Mouse (Mus musculus) stomach, embryonic 16.5 days (tissue): ENCODE results near the gene Traf3ip1. TPM values are rescaled to one million over a fixed set of nuclear protein-coding genes. Genes with fewer than 3 reads are reported as not detected.

Experiments
- ATAC-seq: fragments of 200-750 bp; cut with Nextera tagmentation; 2 replicates; pipeline ENCODE4 v1.8.0; 2017; ENCODE audit warnings: moderate number of reproducible peaks, moderate TSS enrichment; ENCODE audit not compliant: insufficient read depth, low FRiP score
- H3K27ac ChIP-seq: fragments of 300-500 bp; sonication (generic); 2 replicates; pipeline ENCODE4 v1.5.1; 2014; ENCODE audit warnings: low read length
- H3K27me3 ChIP-seq: fragments of 300-500 bp; sonication (generic); 2 replicates; pipeline ENCODE4 v1.6.1; 2014; ENCODE audit warnings: low read length, control low read depth, mixed read lengths; ENCODE audit not compliant: control insufficient read depth, insufficient read depth
- H3K36me3 ChIP-seq: fragments of 300-500 bp; sonication (generic); 2 replicates; pipeline ENCODE4 v1.6.1; 2014; ENCODE audit warnings: low read length; ENCODE audit not compliant: control insufficient read depth, insufficient read depth
- H3K4me1 ChIP-seq: fragments of 300-500 bp; sonication (generic); 2 replicates; pipeline ENCODE4 v1.6.1; 2014; ENCODE audit warnings: low read length, control low read depth, mixed read lengths; ENCODE audit not compliant: control insufficient read depth, insufficient read depth
- H3K4me2 ChIP-seq: fragments of 300-500 bp; sonication (generic); 2 replicates; pipeline ENCODE4 v1.6.1; 2014; ENCODE audit warnings: low read depth, low read length, mixed read lengths
- H3K4me3 ChIP-seq: fragments of 300-500 bp; sonication (generic); replicated peaks from 2 replicates; pipeline ENCODE4 v1.5.1; 2014; ENCODE audit warnings: mild to moderate bottlenecking, low read length
- H3K9ac ChIP-seq: fragments of 300-500 bp; sonication (generic); 2 replicates; pipeline ENCODE4 v1.6.1; 2014; ENCODE audit warnings: low read length
- H3K9me3 ChIP-seq: fragments of 300-500 bp; sonication (generic); replicated peaks from 2 replicates; pipeline ENCODE4 v1.6.1; 2016; ENCODE audit warnings: low read length, control low read depth; ENCODE audit not compliant: control insufficient read depth
- WGBS: fragments of 180-500 bp; shearing (Covaris S2); extraction: QIAGEN DNeasy Blood & Tissue Kit; methylation state at CpG from one replicate; pipeline ENCODE4 v1.1.7; 2014; 5-methylcytosine and 5-hydroxymethylcytosine counted together
- polyA plus RNA-seq: library from polyadenylated mRNA; unstranded; fragments of >200 nt; fragmentation: Nextera tagmentation; extraction: Ambion mirVana; gene quantifications from 2 replicates; pipeline ENCODE4 v1.2.1, GENCODE M21; 2015

Traf3ip1 gene
- polyA plus RNA-seq, 1 experiment from 2014 or later: 7.9 TPM

DNA sequence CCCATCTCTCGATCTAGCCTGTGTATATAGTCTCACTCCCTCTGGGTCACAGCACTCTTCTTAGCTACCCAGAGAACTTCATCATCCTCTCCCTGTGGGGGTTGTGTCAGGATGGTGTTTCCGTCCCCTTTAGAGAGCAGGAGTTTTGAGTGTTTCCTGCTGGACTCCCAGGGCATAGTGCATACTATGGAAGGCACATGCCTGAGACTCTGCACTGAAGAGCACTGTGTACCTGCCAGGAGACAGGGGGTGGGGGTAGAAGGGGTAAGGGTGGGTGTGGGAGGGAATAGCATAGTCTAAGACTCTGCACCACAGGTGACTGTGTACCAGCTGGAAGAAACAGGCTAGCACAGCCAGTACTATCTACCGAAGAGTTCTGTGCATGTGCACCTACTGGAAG, 40.1 kb upstream of the Traf3ip1 start:
- no peak for ATAC-seq
- 68% methylated on average over 3 of the region's 3 CpGs for WGBS

DNA sequence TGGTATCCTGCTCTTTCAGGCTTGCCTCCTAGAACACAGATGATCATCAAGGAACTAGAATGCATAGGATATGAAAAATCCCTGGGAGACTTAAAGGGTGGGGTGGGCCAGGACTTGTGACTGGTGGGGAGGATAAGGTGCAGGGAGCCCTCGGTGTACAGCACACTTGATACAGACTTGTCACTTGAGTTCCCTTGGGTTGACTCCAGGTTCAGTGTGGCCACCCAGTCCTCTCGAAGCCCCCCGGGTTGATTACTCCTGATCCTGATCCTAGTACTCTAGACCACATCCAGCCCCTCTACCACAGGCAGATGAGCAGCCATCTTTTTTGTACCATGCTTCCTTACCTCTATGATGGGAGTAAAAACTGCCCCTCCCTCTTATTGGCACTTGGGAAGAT, 39.5 kb upstream of the Traf3ip1 start:
- no peaks in the 10 kb centered on the region for H3K27me3 ChIP-seq
- 78% methylated on average over 3 of the region's 3 CpGs for WGBS
- H3K4me1 ChIP-seq: peaks cover 53% of the 10 kb centered on the region

More for the DNA sequence above, 40.1 kb upstream of the Traf3ip1 start:
- H3K9me3 ChIP-seq: no peaks in the 10 kb centered on the region
- H3K27me3 ChIP-seq: no peaks in the 10 kb centered on the region
- no peak overlapping the region for H3K9ac ChIP-seq
- peaks cover 50% of the 10 kb centered on the region for H3K4me1 ChIP-seq
- no peaks in the 10 kb centered on the region for H3K36me3 ChIP-seq
- no peak overlapping the region for H3K4me2 ChIP-seq
- no peak overlapping the region for H3K4me3 ChIP-seq
- H3K27ac ChIP-seq: peak overlapping the region; percentile 98

DNA sequence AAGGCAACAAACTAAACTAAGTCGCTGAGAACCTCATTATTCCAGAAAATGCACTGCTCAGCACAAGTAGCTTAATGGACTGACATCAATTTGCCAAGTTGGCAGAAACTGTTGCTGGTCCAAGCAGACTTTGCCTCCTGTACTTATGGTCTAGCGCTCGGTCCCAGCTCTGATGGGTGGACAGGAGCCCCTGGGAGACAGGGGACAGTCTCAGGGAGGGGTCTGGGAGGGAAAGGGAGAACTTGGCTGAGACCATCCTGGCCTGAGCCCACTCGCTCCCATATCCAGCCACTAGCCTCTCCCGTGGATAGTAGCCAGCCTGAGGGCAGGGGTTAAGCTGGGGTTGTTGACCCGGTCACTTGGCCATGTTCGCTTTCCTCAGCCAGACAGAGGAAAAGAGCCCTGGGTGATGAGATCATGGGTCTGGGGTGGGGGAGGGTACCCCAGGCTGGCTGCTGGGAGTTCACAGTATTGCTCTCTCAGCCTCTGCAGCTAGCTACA, 38.7 kb upstream of the Traf3ip1 start:
- Histone ChIP-seq H3K9me3 (no peaks in the 10 kb centered on the region), H3K4me3 (peak overlapping the region; percentile 13), H3K27ac (peak overlapping the region; percentile 98), H3K27me3 (no peaks in the 10 kb centered on the region), H3K4me1 (peaks cover 57% of the 10 kb centered on the region), H3K4me2 (peak overlapping the region; percentile 72), H3K36me3 (no peaks in the 10 kb centered on the region), H3K9ac (peak overlapping the region; percentile 67)
- ATAC-seq: no peak
- 18% methylated on average over 7 of the region's 7 CpGs for WGBS

More for the DNA sequence above, 39.5 kb upstream of the Traf3ip1 start:
- H3K9me3 ChIP-seq: no peaks in the 10 kb centered on the region
- peak overlapping the region; percentile 67 for H3K9ac ChIP-seq
- no peak overlapping the region for H3K4me3 ChIP-seq
- ATAC-seq: no peak
- peak overlapping the region; percentile 72 for H3K4me2 ChIP-seq
- H3K36me3 ChIP-seq: no peaks in the 10 kb centered on the region
- peak overlapping the region; percentile 98 for H3K27ac ChIP-seq

DNA sequence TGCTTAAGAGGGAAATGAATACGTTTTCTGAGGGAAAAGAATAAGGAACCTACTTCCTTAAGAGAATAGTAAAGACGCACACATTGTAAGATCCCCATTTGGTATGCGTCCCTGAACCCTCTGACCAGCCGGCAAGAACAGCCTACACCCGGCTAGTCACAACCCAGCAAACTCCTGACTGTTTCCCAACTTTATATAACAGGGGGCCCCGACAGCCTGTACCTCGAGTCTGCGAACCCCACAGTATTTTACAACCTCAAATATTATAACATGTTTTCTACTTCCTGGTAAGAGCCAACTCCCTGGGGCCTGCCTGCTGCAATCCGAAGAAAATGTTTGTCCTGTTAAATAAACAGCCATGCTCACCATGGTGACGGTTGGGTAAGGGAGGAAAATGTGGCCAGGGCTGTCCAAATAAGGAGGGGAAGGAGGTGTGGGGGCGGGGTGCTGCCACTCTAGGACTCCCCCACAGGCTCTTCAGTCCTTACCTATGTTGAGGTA, 38.1 kb upstream of the Traf3ip1 start:
- Histone ChIP-seq H3K36me3 (no peaks in the 10 kb centered on the region), H3K27ac (peak overlapping the region; percentile 98), H3K9ac (peak overlapping the region; percentile 67), H3K27me3 (no peaks in the 10 kb centered on the region), H3K9me3 (no peaks in the 10 kb centered on the region), H3K4me2 (peak overlapping the region; percentile 72), H3K4me3 (peak overlapping the region; percentile 13), H3K4me1 (peaks cover 57% of the 10 kb centered on the region)
- 8% methylated on average over 11 of the region's 11 CpGs for WGBS
- peak; percentile 51 for ATAC-seq

DNA sequence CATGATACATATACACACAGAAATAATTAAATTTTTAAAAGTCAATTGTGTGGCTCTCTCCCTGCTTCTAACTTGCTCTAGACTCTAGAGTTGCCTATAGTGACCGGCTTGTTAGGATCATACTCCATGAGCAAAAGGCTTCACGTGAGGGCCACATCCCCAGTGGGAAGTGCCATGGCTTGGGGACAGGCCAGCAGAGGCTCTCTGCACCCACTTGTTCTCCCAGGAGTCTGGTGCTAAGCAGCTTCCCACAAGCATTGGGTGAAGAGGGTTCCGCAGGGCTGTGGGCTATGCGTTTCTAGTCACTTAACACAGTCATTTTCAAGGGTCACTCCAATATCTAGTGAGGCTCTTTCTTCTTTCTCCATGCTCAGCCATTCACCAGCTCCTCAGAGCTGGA, 37.3 kb upstream of the Traf3ip1 start:
- Histone ChIP-seq H3K4me1 (peaks cover 53% of the 10 kb centered on the region), H3K27me3 (no peaks in the 10 kb centered on the region), H3K9me3 (no peaks in the 10 kb centered on the region), H3K36me3 (no peaks in the 10 kb centered on the region), H3K27ac (peak overlapping the region; percentile 98), H3K9ac (peak overlapping the region; percentile 67), H3K4me2 (peak overlapping the region; percentile 72), H3K4me3 (no peak overlapping the region)
- 79% methylated on average over 4 of the region's 4 CpGs for WGBS
- ATAC-seq: no peak

DNA sequence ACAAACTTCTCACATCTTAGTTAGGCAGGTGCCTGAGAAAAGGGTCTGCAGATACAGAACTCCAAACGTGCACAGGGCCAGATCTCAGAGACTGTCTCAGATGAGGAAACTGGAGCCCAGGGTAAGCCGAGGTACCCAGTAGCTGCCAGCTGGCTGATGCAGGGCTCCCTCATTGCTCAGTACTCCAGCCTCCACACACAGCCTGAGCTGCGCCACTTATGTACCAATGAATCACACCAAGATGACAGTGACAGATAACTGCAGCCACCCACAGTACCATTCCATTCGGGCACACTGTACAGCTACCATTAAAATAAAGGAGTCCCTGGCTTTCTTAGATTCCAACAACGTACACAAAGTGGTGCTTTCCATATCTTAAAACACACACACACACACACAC, 36.7 kb upstream of the Traf3ip1 start:
- H3K27me3 ChIP-seq: no peaks in the 10 kb centered on the region
- H3K4me2 ChIP-seq: peak overlapping the region; percentile 72
- no peaks in the 10 kb centered on the region for H3K9me3 ChIP-seq
- peak overlapping the region; percentile 74 for H3K4me3 ChIP-seq
- WGBS: 37% methylated on average over 5 of the region's 5 CpGs
- H3K36me3 ChIP-seq: no peaks in the 10 kb centered on the region
- H3K9ac ChIP-seq: peak overlapping the region; percentile 67
- peaks cover 53% of the 10 kb centered on the region for H3K4me1 ChIP-seq
- ATAC-seq: peak; percentile 6; the same call in 1 of the 2 replicates
- peak overlapping the region; percentile 98 for H3K27ac ChIP-seq

DNA sequence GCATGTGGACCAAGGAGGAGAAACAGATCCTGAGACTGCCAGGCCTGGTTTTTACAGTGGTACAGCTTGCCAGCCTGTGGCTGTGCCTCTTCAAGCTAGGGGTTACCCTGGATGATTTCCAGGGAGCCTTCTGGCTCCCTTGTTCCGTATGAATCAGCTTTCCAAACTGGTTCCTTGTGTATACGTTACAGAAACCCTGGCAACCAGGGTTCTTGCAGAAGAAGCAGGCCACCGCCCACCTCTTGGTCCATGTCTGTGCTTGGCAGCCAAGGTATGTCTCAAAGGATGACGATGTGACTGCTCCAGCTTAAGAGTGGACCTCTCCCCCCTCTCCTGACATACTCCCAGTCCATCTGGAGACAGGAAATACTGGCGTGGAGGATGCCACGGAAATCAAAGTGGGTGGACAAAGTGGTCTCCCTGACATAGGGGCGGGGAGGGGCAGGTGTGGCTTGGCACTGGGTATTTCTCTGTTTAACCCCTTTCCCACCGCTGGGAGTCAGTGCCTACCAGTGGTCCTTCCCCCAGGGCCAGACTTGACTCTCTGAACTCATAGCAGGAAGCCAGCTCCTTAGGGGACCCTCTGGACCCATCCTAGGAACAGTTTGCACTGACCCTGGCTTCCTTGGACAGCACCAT, 36.1 kb upstream of the Traf3ip1 start:
- Histone ChIP-seq H3K36me3 (no peaks in the 10 kb centered on the region), H3K4me2 (peak overlapping the region; percentile 72), H3K4me3 (peak overlapping the region; percentile 74), H3K9me3 (no peaks in the 10 kb centered on the region), H3K27ac (peak overlapping the region; percentile 98), H3K4me1 (peaks cover 53% of the 10 kb centered on the region), H3K9ac (peak overlapping the region; percentile 75), H3K27me3 (no peaks in the 10 kb centered on the region)
- peak; percentile 28 for ATAC-seq
- WGBS: 7% methylated on average over 8 of the region's 8 CpGs

DNA sequence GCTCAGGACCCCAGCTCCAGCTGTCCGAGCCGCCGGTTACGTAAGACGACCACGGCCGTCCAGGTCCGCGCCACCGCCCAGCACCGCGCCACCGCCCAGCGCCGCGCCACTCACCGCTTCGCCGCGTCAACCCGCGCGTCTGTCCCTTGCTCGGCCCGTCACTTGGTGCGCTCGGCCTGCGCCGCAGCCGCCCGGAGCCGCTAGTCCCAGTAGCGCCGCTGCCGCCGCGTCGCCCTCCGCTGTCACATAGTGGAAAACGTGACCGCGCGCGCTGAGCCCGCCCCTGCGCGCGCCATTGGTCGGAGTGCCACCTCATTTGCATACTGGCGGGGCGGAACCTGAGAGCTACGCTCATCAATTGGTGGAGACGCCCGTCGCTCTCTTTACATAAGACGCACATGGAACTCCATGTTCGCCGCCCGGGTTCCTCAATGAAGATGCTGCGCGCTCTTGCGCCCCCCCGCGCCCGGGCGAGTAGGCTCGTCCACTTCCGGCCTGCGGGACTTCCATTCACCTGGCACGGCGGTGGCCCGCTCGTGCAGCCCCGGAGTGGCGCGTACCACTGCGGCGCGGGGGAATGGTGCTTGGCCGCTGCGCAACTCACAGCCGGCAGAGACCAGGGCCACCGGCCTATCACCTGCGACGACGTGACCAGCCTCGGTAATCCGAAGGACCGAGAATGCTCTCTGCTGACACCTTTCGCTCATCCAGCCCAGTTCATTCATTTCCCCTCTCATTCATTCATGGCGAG, 35.2 kb upstream of the Traf3ip1 start, which contains the start of gene Per2:
Gene Per2, minus strand, starts transcription at position 266 of the 751 bp plus-strand sequence.
- under 1% methylated on average over 91 of the region's 91 CpGs for WGBS
- peak; percentile 92 for ATAC-seq
- Histone ChIP-seq H3K36me3 (no peaks in the 10 kb centered on the region), H3K9me3 (no peaks in the 10 kb centered on the region), H3K4me2 (peak within 1 kb of the TSS; percentile 78), H3K27me3 (no peaks in the 10 kb centered on the region), H3K4me1 (peaks cover 46% of the 10 kb centered on the region), H3K27ac (peak within 1 kb of the TSS; percentile 98), H3K9ac (peak within 1 kb of the TSS; percentile 75), H3K4me3 (peak within 1 kb of the TSS; percentile 74)

DNA sequence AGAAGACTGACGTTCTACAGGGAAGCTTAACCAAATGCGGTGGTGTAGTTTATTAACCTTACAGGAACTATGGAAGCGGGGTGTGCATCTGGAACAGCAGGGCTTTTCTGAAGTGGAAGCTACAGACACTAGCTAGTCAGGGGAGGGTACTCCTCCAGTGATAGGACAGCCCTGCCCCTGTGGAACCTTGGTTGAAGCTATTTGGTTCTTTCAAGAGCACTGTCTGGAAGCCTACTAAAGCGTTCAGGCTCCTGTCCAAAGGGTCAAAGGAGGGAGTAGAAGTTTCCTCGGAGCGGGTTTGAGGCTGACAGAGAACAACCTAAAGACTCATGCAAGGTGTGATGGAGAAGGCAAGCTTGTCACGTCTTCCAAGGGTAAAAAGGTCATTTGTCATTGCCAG, 34.4 kb upstream of the Traf3ip1 start:
- H3K4me1 ChIP-seq: peaks cover 45% of the 10 kb centered on the region
- no peak for ATAC-seq
- H3K27ac ChIP-seq: peak overlapping the region; percentile 46
- H3K36me3 ChIP-seq: no peaks in the 10 kb centered on the region
- H3K9me3 ChIP-seq: no peaks in the 10 kb centered on the region
- 32% methylated on average over 7 of the region's 7 CpGs for WGBS
- H3K4me2 ChIP-seq: peak overlapping the region; percentile 78
- no peaks in the 10 kb centered on the region for H3K27me3 ChIP-seq
- H3K9ac ChIP-seq: no peak overlapping the region
- H3K4me3 ChIP-seq: 0 out of 2 replicates have a peak overlapping the region, but pooled peaks have one; percentile 74
